Mouse (Mus musculus) spleen, adult 2 months (tissue): ENCODE measurements around the gene Alox12b.

ENCODE experiments used
- CTCF ChIP-seq: fragments of 200-500 bp; IDR thresholded peaks from 2 replicates; pipeline ENCODE4 v1.5.1; 2011; ENCODE audit warnings: mild to moderate bottlenecking, inconsistent platforms; ENCODE audit not compliant: insufficient read depth, insufficient read length, insufficient replicate concordance; ENCODE audit errors: extremely low read depth
- POLR2A ChIP-seq: fragments of 200-500 bp; IDR thresholded peaks from 2 replicates; pipeline ENCODE4 v1.6.1; 2011; ENCODE audit warnings: low read depth, low read length, inconsistent platforms

DNA sequence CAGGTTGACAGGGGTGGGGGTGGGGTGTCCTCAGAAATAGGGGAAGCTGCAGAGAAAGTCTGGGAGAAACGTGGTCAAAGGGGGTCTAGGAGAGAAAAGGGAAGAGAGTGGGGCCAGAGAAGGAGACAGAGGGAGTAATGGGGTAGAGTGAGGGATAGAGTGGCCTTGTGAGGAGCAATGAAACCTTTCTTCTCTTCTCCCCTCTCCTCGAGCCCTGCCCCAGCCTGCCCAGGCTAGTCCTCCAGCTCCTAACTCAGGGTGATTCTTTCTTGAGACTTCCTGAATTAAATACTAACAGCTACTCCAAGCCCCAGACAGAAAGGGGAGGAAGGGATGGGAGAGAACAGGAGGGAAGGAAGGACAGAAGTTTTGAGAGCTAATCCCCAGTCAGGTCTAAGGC, 61.9 kb downstream of the Alox12b start:
- no peak for TF ChIP-seq CTCF
- no peak for TF ChIP-seq POLR2A
